Mouse (Mus musculus) small intestine, adult 2 months (tissue): ENCODE results near the gene Mastl.

Source experiments
- CTCF ChIP-seq: fragments of 200-500 bp; IDR thresholded peaks from 2 replicates; pipeline ENCODE4 v1.5.1; 2012; ENCODE audit warnings: low read depth, mild to moderate bottlenecking, control low read depth, inconsistent platforms, low read length, moderate library complexity, mixed read lengths; ENCODE audit not compliant: insufficient replicate concordance, insufficient read length; ENCODE audit errors: extremely low read depth
- POLR2A ChIP-seq: fragments of 200-500 bp; IDR thresholded peaks from 2 replicates; pipeline ENCODE4 v1.6.1; 2012; ENCODE audit warnings: low read depth, mild to moderate bottlenecking, control low read depth, inconsistent platforms, low read length, moderate library complexity

GRCm38 (mm10) chr2:23076783-23077182 is 79.0 kb downstream of the Mastl start:
- TF ChIP-seq POLR2A (no peak), CTCF (no peak)
